Mouse (Mus musculus): ENCODE results near the gene Borcs5. TPM values are rescaled to one million over a fixed set of nuclear protein-coding genes. Genes with fewer than 3 reads are reported as not detected.

Gene Borcs5
- polyA plus RNA-seq (2015; fragmentation: Nextera tagmentation; extraction: Ambion mirVana): 15.4 and 26.1 TPM in 2 replicates

DNA sequence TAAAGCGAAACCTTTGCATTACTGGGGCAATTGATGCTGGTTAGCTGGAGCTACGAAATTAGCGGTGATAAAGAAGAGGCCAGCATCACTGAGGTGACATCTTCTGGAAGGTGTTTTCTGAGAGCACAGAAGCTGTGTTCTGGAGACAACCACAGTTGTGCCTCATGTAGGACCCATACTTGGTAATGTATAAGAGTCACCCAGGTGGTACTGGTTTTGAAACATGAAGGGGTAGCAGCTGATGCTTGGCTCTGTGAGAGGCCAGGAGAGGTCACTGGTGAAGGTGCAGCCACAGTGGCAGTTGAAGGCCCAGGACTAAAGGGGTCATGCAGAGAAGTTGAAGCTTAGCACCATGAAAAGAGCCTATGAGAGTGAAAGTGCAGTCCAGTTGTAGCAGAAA is at the start of gene Borcs5:
Gene Borcs5 (plus strand): TSS at position 301 of the 400 bp plus-strand sequence.

DNA sequence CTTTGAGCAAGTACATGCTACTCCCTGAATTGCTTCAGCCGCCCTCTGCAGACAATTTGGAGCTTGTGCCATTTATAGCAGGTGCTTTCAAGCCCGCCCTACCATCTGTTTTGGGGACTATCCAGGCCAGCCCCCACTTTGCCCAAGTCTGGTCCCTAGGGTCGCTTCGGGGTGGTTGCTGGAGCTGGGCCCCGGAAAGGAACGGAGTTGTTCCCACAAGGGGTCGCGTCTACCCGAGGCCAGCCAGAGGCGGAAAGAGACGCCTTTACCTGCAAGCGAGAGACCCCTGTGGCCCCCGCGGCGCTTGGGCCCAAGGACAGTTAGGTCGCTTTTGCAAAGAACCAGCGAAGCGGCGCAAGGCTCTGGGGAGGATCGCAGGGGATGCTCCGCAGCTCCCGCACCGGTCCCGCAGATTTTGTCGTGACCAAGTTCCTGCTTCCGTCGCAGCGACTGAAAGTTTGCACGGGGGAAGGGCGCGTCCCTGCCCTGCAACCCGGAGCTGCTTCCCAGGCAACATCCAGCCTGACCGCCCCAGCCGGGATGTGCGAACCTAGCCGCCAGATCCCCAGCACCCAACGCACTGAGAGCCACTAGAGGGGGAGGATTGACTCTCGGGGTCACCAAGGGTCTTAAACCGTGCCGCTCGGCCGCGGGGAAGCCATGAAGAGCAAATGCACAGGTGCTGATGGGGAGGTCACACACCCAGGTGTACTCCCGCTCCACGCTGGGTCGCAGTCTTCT is 7.2 kb upstream of the Borcs5 start, which contains the start of gene Mansc1:
Gene Mansc1 (minus strand): TSS at position 542 of the 741 bp plus-strand sequence.

Other genes with a start within 250 kb of the Borcs5 start
- gene Bcl2l14, start 243.2 kb upstream of the Borcs5 start, polyA plus RNA-seq (2015; fragmentation: Nextera tagmentation; extraction: Ambion mirVana): 0.25 TPM in 1 of 2 replicates, not detected in the other
- 19.5 and 23.7 TPM in 2 replicates for gene Lrp6, start 72.5 kb upstream of the Borcs5 start, polyA plus RNA-seq (2015; fragmentation: Nextera tagmentation; extraction: Ambion mirVana)
- gene Mansc1, start 7.0 kb upstream of the Borcs5 start, polyA plus RNA-seq (2015; fragmentation: Nextera tagmentation; extraction: Ambion mirVana): 3.3 and 6.4 TPM in 2 replicates
- 8.1 and 10.1 TPM in 2 replicates for gene Dusp16, start 153.1 kb downstream of the Borcs5 start, polyA plus RNA-seq (2015; fragmentation: Nextera tagmentation; extraction: Ambion mirVana)
- gene Crebl2, start 190.6 kb downstream of the Borcs5 start, polyA plus RNA-seq (2015; fragmentation: Nextera tagmentation; extraction: Ambion mirVana): 7.1 and 7.8 TPM in 2 replicates